Mouse (Mus musculus): ENCODE results near the gene Sparcl1. TPM values are rescaled to one million over a fixed set of nuclear protein-coding genes. Genes with fewer than 3 reads are reported as not detected.
A peak's percentile ranks its signal among the peaks of the same experiment; 100 is the strongest.

Gene Sparcl1
- polyA plus RNA-seq, 1 experiment: 150 TPM

GRCm38 (mm10) chr5:104039154-104039932 lies 74.2 kb downstream of the Sparcl1 start:
- peak; percentile 55 for DNase-seq (ENCODE audit: low read depth)
- TF ChIP-seq CTCF (IDR thresholded peaks at IDR 0.05; ENCODE audit: borderline replicate concordance, extremely low read depth, insufficient read depth, insufficient read length) (peak; percentile 62; the same call in 1 of the 2 replicates), POLR2A (IDR thresholded peaks at IDR 0.05; ENCODE audit: borderline replicate concordance, extremely low read depth, insufficient read depth, insufficient read length, poor library complexity, severe bottlenecking) (no peak)

GRCm38 (mm10) chr5:104036686-104037085 lies 76.8 kb downstream of the Sparcl1 start:
- DNase-seq (ENCODE audit: low read depth): no peak
- TF ChIP-seq CTCF (IDR thresholded peaks at IDR 0.05; ENCODE audit: borderline replicate concordance, extremely low read depth, insufficient read depth, insufficient read length): no peak

DNA sequence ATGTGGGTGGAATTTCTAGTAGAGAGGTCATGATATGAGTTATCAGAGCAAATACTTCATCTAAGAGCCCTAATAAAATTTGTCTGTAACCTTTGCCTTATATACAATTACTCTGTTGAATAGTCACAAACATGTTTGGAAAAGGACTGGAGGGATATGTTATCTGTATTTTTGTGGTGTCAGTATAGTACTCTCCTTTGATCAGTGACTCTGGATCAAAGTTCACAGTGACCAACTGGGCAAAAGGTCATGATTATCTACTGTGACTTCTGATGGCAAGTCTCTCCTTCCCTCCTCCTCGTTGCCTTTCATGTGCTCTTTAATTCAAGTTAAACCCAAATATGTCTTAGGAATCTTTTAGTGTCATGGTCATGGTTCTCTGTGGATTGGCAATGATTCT lies 77.7 kb downstream of the Sparcl1 start:
- no peak for TF ChIP-seq POLR2A (IDR thresholded peaks at IDR 0.05; ENCODE audit: borderline replicate concordance, extremely low read depth, insufficient read depth, insufficient read length, poor library complexity, severe bottlenecking)
- TF ChIP-seq CTCF (IDR thresholded peaks at IDR 0.05; ENCODE audit: borderline replicate concordance, extremely low read depth, insufficient read depth, insufficient read length): no peak

DNA sequence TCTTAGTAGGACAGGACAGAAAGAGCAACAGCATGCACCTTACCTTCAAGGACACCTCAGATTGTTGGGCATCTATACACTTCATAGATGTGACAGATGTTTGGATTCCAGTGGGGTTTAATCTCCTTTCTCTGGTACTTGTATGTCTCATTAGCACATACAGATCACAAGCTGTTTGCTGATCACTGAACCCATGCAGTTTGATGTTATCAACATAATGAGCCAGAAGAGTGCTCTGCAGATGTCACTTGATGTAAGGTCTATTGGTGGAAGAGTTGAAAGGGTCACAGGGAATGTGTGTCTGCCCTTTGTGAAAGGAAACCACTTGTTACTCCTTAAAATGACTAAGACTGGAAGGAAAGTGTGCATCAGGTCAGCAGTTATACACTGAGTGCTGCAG lies 78.5 kb downstream of the Sparcl1 start:
- DNase-seq (ENCODE audit: low read depth): no peak
- no peak for TF ChIP-seq CTCF (IDR thresholded peaks at IDR 0.05; ENCODE audit: borderline replicate concordance, extremely low read depth, insufficient read depth, insufficient read length)
- no peak for TF ChIP-seq POLR2A (IDR thresholded peaks at IDR 0.05; ENCODE audit: borderline replicate concordance, extremely low read depth, insufficient read depth, insufficient read length, poor library complexity, severe bottlenecking)

More for the DNA sequence above, 77.7 kb downstream of the Sparcl1 start:
- DNase-seq (ENCODE audit: low read depth): no peak

DNA sequence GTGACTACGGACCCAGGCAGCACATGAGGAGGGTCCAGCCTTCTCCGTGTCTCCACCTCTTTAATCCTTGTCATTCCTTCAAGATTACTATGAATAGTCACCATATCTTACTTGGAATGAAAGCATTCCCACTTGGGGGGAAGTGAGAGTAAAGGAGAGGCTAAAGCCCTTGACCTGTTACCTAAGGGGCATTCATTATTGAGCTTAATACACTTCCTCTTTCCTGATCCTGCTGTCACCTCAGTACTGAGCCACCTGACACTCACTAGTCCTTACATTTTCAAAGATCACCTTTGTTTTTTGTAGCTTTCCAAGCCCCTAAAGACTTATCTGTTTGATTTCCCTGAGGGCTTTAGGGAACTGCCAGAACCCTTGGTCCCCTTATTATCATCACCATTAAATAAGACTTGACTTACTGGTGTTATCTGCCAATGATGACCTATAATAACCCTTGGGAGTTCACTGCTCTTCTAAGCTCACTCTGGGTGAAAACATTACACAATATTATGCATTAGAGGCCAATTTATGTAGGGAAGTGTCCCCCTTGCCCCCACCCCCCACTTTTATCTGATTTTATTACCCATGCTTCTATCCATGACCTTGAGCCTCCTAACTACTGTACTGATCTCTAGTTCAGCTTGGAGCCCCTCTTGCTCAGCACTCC lies 81.0 kb downstream of the Sparcl1 start:
- TF ChIP-seq CTCF (IDR thresholded peaks at IDR 0.05; ENCODE audit: borderline replicate concordance, extremely low read depth, insufficient read depth, insufficient read length) (no peak), POLR2A (IDR thresholded peaks at IDR 0.05; ENCODE audit: borderline replicate concordance, extremely low read depth, insufficient read depth, insufficient read length, poor library complexity, severe bottlenecking) (no peak)
- DNase-seq (ENCODE audit: low read depth): no peak

Other genes with a start within 250 kb of the Sparcl1 start
- gene Klhl8, start 202.5 kb downstream of the Sparcl1 start, polyA plus RNA-seq (2012; rRNA removed): 34.3 and 35.6 TPM in 2 replicates
- gene Hsd17b13, start 136.3 kb downstream of the Sparcl1 start, polyA plus RNA-seq (2012; rRNA removed): not detected in 2 replicates
- gene Hsd17b11, start 91.8 kb downstream of the Sparcl1 start, polyA plus RNA-seq (2012; rRNA removed): 7.2 and 11.3 TPM in 2 replicates
- 45.6 and 45.7 TPM in 2 replicates for gene Nudt9, start 67.4 kb downstream of the Sparcl1 start, polyA plus RNA-seq (2012; rRNA removed)
- gene Gm17660, start 36.1 kb downstream of the Sparcl1 start, polyA plus RNA-seq (2012; rRNA removed): not detected in 2 replicates
- not detected in 2 replicates for gene Dspp, start 57.0 kb upstream of the Sparcl1 start, polyA plus RNA-seq (2012; rRNA removed)
- 0.16 and 1.1 TPM in 2 replicates for gene Dmp1, start 88.9 kb upstream of the Sparcl1 start, polyA plus RNA-seq (2012; rRNA removed)
- gene Ibsp, start 185.4 kb upstream of the Sparcl1 start, polyA plus RNA-seq (2012; rRNA removed): 0.20 and 26.6 TPM in 2 replicates
- gene Mepe, start 211.6 kb upstream of the Sparcl1 start, polyA plus RNA-seq (2012; rRNA removed): not detected in 2 replicates